Mouse (Mus musculus) heart, adult 2 months (tissue): ENCODE data around the gene Ugt1a7c. TPM values are rescaled to one million over a fixed set of nuclear protein-coding genes. Genes with fewer than 3 reads are reported as not detected.
"Not testable (repeated sequence)": the region's sequence is repeated elsewhere in the genome, so short reads cannot be mapped to it uniquely, and the experiment has no call there.

Experiments used
- DNase-seq, 2 experiments: peaks; one replicate each; pipeline ENCODE4 v3.0.0; 2021
- H3K27ac ChIP-seq: fragments of 200-600 bp; 2 replicates; pipeline ENCODE4 v1.8.1; 2022
- H3K27me3 ChIP-seq: fragments of 200-500 bp; 2 replicates; pipeline ENCODE4 v1.6.1; 2012; ENCODE audit warnings: mild to moderate bottlenecking, low read length, inconsistent platforms, mixed read lengths; ENCODE audit not compliant: control insufficient read depth, insufficient read depth
- H3K36me3 ChIP-seq: fragments of 200-500 bp; 2 replicates; pipeline ENCODE4 v1.6.1; 2012; ENCODE audit warnings: low read length, inconsistent platforms; ENCODE audit not compliant: control insufficient read depth, insufficient read depth
- H3K4me1 ChIP-seq: fragments of 200-500 bp; 2 replicates; pipeline ENCODE4 v1.6.1; 2011; ENCODE audit warnings: low read length; ENCODE audit not compliant: control insufficient read depth, insufficient read depth
- H3K4me3 ChIP-seq: fragments of 200-600 bp; 2 replicates; pipeline ENCODE4 v1.8.1; 2022
- H3K79me2 ChIP-seq: fragments of 200-500 bp; replicated peaks from 2 replicates; pipeline ENCODE4 v1.6.1; 2012; ENCODE audit warnings: mild to moderate bottlenecking, inconsistent platforms, low read length, moderate library complexity, mixed read lengths; ENCODE audit not compliant: control insufficient read depth, insufficient read depth
- H3K9ac ChIP-seq: fragments of 200-500 bp; 2 replicates; pipeline ENCODE4 v1.6.1; 2012; ENCODE audit warnings: low read depth, mild to moderate bottlenecking, control low read depth, inconsistent platforms, low read length, mixed read lengths
- CTCF ChIP-seq: fragments of 200-600 bp; IDR thresholded peaks from 2 replicates; pipeline ENCODE4 v1.8.1; 2022; ENCODE audit warnings: antibody characterized with exemption, mild to moderate bottlenecking, moderate library complexity
- EP300 ChIP-seq: fragments of 200-500 bp; IDR thresholded peaks from 2 replicates; pipeline ENCODE4 v1.6.1; 2011; ENCODE audit warnings: low read depth, low read length, control low read depth; ENCODE audit not compliant: insufficient read depth
- POLR2A ChIP-seq: fragments of 200-500 bp; IDR thresholded peaks from 2 replicates; pipeline ENCODE4 v1.6.1; 2011; ENCODE audit warnings: mild to moderate bottlenecking, low read depth, low read length, control low read depth; ENCODE audit not compliant: insufficient read depth
- WGBS: fragments of 180-500 bp; shearing (Covaris S2); methylation state at CpG from one replicate; pipeline ENCODE4 v1.1.7; 2018; 5-methylcytosine and 5-hydroxymethylcytosine counted together
- intact Hi-C: fragments of 180-260 bp; cut with DNase I; formaldehyde crosslinking; loops from one replicate; pipeline ENCODE4 v1.15.1; 2025
- polyA plus RNA-seq: library from polyadenylated mRNA; depleted of rRNA; stranded (reverse); fragments of >200 nt; gene quantifications from 2 replicates; pipeline ENCODE4 v1.2.3, GENCODE M21; 2012
- total RNA-seq, 2 experiments: library from RNA; stranded (reverse); gene quantifications; 2 replicates each; pipeline ENCODE4 v1.2.3; 2021

Gene Ugt1a7c
- total and polyA plus RNA-seq, 3 experiments: 0.70 to 1.2 (median 0.90) TPM

DNA sequence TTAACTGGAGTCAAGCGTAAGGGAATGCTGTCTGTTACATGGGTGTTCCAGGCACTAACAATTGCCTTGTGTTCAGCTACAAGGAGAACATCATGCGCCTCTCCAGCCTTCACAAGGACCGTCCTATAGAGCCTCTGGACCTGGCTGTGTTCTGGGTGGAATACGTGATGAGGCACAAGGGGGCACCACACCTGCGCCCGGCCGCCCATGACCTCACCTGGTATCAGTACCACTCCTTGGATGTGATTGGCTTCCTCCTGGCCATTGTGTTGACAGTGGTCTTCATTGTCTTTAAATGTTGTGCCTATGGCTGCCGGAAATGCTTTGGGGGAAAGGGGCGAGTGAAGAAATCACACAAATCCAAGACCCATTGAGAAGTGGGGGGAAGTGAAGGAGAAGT lies 123.2 kb downstream of the Ugt1a7c start:
- H3K4me1 ChIP-seq: no peaks in the 10 kb centered on the region
- no peak overlapping the region for H3K27ac ChIP-seq
- no peak for TF ChIP-seq POLR2A
- no peak for TF ChIP-seq CTCF
- TF ChIP-seq EP300: no peak
- intact Hi-C loops: no loop called here
- no peaks in the 10 kb centered on the region for H3K79me2 ChIP-seq
- H3K36me3 ChIP-seq: no peaks in the 10 kb centered on the region
- no peaks in the 10 kb centered on the region for H3K27me3 ChIP-seq
- peak in 1 of 2 experiments; percentile 31 for DNase-seq
- 65% methylated on average over 9 of the region's 9 CpGs for WGBS
- no peak overlapping the region for H3K4me3 ChIP-seq
- no peak overlapping the region for H3K9ac ChIP-seq

DNA sequence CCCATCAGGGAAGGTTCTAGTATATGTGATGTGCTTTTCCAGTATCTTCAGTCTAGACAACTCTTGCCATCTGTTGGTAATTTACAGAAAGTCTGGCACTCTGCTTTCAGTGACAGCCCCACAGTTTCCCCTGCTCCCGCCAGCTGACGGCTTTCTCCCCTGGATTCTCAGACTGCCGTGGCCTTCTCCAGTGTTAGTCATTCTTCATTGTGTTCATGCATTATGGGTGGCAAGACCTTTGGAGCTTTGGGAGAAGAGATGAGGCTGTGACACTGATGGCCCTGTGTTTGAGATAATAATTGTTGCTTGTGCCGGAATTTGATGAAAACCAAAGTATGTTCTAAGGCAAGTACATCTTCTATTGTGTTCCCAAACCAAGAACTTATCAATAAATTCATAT lies 123.7 kb downstream of the Ugt1a7c start:
- no peak overlapping the region for H3K4me3 ChIP-seq
- H3K79me2 ChIP-seq: no peaks in the 10 kb centered on the region
- H3K36me3 ChIP-seq: no peaks in the 10 kb centered on the region
- H3K4me1 ChIP-seq: no peaks in the 10 kb centered on the region
- H3K27me3 ChIP-seq: no peaks in the 10 kb centered on the region
- TF ChIP-seq CTCF (no peak), EP300 (no peak), POLR2A (no peak)
- DNase-seq: no peak
- H3K9ac ChIP-seq: no peak overlapping the region
- intact Hi-C loops: no loop called here
- H3K27ac ChIP-seq: no peak overlapping the region
- WGBS: 45% methylated on average over 4 of the region's 4 CpGs

GRCm38 (mm10) chr1:88219054-88219453 lies 124.2 kb downstream of the Ugt1a7c start:
- H3K27me3 ChIP-seq: no peaks in the 10 kb centered on the region
- H3K9ac ChIP-seq: no peak overlapping the region
- TF ChIP-seq CTCF (no peak), EP300 (no peak), POLR2A (no peak)
- no peaks in the 10 kb centered on the region for H3K79me2 ChIP-seq
- no peaks in the 10 kb centered on the region for H3K36me3 ChIP-seq
- H3K27ac ChIP-seq: no peak overlapping the region
- WGBS: 15% methylated on average over 1 of the region's 1 CpGs
- intact Hi-C loops: no loop called here
- no peak overlapping the region for H3K4me3 ChIP-seq
- no peaks in the 10 kb centered on the region for H3K4me1 ChIP-seq
- DNase-seq: no peak

- no peaks in the 10 kb centered on the region for H3K79me2 ChIP-seq
- no peak overlapping the region for H3K27ac ChIP-seq
- no peak overlapping the region for H3K4me3 ChIP-seq
- H3K27me3 ChIP-seq: no peaks in the 10 kb centered on the region
- intact Hi-C loops: no loop called here
- no peak for TF ChIP-seq CTCF
- no peak for TF ChIP-seq EP300
- no peak for TF ChIP-seq POLR2A
- DNase-seq: peak in 1 of 2 experiments; percentile 17
- no peaks in the 10 kb centered on the region for H3K4me1 ChIP-seq
- H3K36me3 ChIP-seq: no peaks in the 10 kb centered on the region
- no peak overlapping the region for H3K9ac ChIP-seq
Measured at GRCm38 (mm10) chr1:88220336-88220735, 125.5 kb downstream of the Ugt1a7c start.

- no peak overlapping the region for H3K4me3 ChIP-seq
- no peaks in the 10 kb centered on the region for H3K4me1 ChIP-seq
- no peak for DNase-seq
- intact Hi-C loops: no loop called here
- H3K27ac ChIP-seq: no peak overlapping the region
- H3K9ac ChIP-seq: no peak overlapping the region
- WGBS: 34% methylated on average over 2 of the region's 2 CpGs
- no peaks in the 10 kb centered on the region for H3K27me3 ChIP-seq
- no peaks in the 10 kb centered on the region for H3K36me3 ChIP-seq
- H3K79me2 ChIP-seq: no peaks in the 10 kb centered on the region
- TF ChIP-seq CTCF (no peak), POLR2A (no peak), EP300 (no peak)
Measured at GRCm38 (mm10) chr1:88222216-88222615, 127.4 kb downstream of the Ugt1a7c start.

- intact Hi-C loops: not testable (repeated sequence)
Measured at GRCm38 (mm10) chr1:88223011-88223515, 128.2 kb downstream of the Ugt1a7c start.

GRCm38 (mm10) chr1:88223591-88223990 lies 128.7 kb downstream of the Ugt1a7c start:
- TF ChIP-seq CTCF (no peak), EP300 (no peak), POLR2A (no peak)
- H3K4me1 ChIP-seq: no peaks in the 10 kb centered on the region
- no peaks in the 10 kb centered on the region for H3K36me3 ChIP-seq
- no peak overlapping the region for H3K27ac ChIP-seq
- H3K79me2 ChIP-seq: no peaks in the 10 kb centered on the region
- no peak overlapping the region for H3K4me3 ChIP-seq
- DNase-seq: peak; percentile 25 to 27
- no peak overlapping the region for H3K9ac ChIP-seq
- WGBS: 24% methylated on average over 1 of the region's 1 CpGs
- H3K27me3 ChIP-seq: no peaks in the 10 kb centered on the region
- intact Hi-C loops: no loop called here

More at GRCm38 (mm10) chr1:88223011-88223515, 128.2 kb downstream of the Ugt1a7c start:
- H3K36me3 ChIP-seq, H3K4me1 ChIP-seq, H3K27me3 ChIP-seq, DNase-seq, H3K79me2 ChIP-seq, H3K27ac ChIP-seq, H3K9ac ChIP-seq, H3K4me3 ChIP-seq: not testable (repeated sequence)
